Mouse (Mus musculus) CH12F3 (cell line): Measurements from ENCODE around the gene Rpa2.
"Not testable (repeated sequence)": the region's sequence is repeated elsewhere in the genome, so short reads cannot be mapped to it uniquely, and the experiment has no call there.

ENCODE experiments used
- in situ Hi-C: fragments of 300-500 bp; cut with MboI; formaldehyde crosslinking; loops from 2 replicates; pipeline ENCODE4 v1.14.3; 2020; ENCODE audit warnings: low sequenced_read_pairs

The Rpa2 gene

GRCm38 (mm10) chr4:132760296-132760695 is 7.8 kb upstream of the Rpa2 start:
- in situ Hi-C loops = no loop called here

- in situ Hi-C loops = no loop called here
Observed at GRCm38 (mm10) chr4:132762602-132763001, 5.5 kb upstream of the Rpa2 start.

DNA sequence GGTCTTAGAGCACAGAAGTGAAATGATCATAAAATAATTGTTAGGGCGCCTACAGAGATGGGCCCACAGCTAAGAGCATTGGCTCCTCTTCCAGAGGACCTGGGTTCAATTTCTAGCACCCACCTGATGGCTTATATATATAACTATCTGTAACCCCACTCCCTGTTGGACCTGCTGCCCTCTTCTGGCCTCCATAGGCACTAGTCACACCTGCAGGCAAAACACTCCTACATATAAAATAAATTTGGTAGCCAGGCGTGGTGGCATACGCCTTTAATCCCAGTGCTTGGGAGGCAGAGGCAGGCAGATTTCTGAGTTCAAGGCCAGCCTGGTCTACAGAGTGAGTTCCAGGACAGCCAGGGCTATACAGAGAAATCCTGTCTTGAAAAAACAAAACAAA is 5.0 kb upstream of the Rpa2 start:
- in situ Hi-C loops = not testable (repeated sequence)

GRCm38 (mm10) chr4:132771776-132772175 is 3.6 kb downstream of the Rpa2 start:
- in situ Hi-C loops = loop anchor here (10.0 kb wide), 1 partner anchor 153 kb away; the partner anchor contains the start of gene Fam76a

GRCm38 (mm10) chr4:132774905-132775304 is 6.8 kb downstream of the Rpa2 start:
- in situ Hi-C loops = loop anchor here (10.0 kb wide), 1 partner anchor 150 kb away; the partner anchor contains the start of gene Fam76a

DNA sequence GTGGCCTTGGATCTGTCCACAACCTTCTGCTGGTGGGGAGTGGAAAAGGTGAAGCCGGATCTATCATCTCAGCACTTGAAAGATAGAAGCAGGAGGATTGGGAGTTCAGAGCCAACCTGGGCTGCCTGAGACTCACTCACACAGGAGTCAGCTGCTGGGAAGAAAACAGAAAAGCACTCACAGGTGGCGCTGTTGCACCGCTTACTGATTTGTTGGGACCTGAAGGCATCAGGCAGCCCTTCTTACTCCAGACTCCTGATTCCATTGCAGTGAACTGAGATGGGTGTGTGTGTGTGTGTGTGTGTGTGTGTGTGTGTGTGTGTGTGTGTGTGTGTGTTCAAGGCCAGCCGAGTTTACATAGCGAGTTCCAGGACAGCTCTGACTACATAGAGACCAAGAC is 8.6 kb downstream of the Rpa2 start:
- in situ Hi-C loops = loop anchor here (10.0 kb wide), 1 partner anchor 148 kb away; the partner anchor contains the start of gene Fam76a

DNA sequence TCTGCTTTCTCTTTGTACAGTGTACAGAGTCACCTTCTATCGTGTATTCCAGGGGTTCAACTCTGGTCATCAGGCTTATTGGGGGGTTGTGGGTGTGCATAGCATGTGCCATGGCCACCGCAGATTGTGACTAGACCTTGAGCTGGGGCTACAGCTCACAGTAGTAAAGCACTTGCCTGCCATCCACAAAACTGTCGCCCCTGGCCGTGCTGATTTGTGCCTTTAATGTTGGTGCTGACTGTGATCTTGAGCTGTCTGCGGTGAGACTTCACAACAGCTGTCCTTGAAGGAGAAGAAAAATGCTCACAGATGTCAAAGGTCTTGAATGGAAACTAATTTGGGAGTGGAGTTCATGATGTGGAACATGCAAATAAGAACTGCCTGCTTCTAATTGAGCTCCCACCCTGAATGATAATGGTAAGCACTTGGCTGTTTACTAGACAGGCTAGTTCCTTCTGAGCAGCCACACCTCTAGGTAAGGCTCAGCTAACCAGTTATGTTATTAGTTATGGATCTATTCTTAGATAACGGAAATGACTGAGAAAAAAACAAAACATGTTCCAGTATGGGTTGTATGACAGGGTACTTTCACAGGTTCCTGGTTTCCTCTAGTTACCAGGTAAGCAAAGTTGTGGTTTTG is 10.6 kb downstream of the Rpa2 start:
- in situ Hi-C loops = loop anchor here (10.0 kb wide), 1 partner anchor 146 kb away; the partner anchor contains the start of gene Fam76a

DNA sequence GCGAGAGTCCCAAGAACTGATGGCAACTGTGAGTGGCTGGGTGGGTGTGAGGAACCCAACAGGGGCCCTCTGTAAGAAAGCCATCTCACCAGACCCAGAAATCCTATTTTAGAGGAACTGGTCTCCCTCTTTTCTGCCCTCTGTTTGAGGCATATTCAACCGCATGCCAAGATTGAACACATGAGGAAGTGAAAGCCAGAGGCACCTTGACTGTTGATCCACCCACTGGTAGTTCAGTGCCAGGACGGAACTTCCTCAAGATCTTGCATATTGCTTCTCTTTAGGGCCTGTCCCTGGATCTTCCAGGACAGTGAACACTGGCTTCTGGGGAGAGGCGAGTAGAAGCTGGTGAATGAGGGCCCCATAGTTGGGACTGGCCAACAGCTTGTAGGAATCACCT is 12.2 kb downstream of the Rpa2 start:
- in situ Hi-C loops = loop anchor here (5.0 kb wide), 1 partner anchor 42 kb away; no protein-coding TSS in a partner anchor

DNA sequence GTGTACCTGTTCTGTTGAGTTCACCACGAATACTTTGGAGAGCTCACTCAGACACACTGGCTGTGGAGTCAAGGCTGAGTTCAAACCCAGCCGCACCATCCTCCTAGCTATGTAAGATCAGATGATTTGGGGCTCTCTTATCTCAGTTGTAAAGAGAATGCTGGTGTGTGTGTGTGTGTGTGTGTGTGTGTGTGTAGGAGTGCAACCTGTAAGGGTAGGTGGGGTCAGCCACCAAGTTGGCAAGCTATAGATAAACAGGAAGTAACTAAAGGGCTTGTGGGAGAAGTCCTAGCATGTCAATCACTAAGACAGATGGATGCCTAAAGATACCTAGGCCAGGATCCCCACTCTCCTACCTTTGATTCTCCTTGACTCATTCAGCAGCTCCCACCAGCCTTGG is 15.6 kb downstream of the Rpa2 start:
- in situ Hi-C loops = loop anchor here (5.0 kb wide), 1 partner anchor 39 kb away; no protein-coding TSS in a partner anchor

- in situ Hi-C loops = no loop called here
Observed at GRCm38 (mm10) chr4:132785228-132785627, 17.1 kb downstream of the Rpa2 start.

- in situ Hi-C loops = no loop called here
Observed at GRCm38 (mm10) chr4:132789731-132790130, 21.6 kb downstream of the Rpa2 start.

GRCm38 (mm10) chr4:132793322-132794004 is 25.3 kb downstream of the Rpa2 start:
- in situ Hi-C loops = not testable (repeated sequence)

DNA sequence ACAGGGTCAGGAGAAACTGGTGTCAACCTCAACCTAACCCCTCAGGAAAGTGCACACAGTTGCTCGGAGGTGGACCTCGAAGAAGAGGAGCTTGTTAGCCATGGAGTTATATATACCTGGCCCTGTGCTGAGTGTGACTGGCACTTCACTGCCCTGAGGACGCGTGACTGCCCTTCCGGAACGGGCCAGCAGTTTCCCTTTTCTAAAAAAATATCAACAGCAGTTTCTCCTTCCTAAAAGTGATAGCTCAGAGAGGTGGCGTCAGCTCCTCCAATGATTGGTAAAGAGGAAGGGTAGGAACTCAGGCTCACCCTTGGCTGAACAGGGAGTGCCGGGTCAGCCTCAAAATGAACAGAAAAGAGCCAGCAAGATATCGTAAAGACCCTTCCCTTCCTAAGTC is 25.9 kb downstream of the Rpa2 start:
- in situ Hi-C loops = no loop called here

- in situ Hi-C loops = no loop called here
Observed at GRCm38 (mm10) chr4:132794760-132795159, 26.6 kb downstream of the Rpa2 start.

DNA sequence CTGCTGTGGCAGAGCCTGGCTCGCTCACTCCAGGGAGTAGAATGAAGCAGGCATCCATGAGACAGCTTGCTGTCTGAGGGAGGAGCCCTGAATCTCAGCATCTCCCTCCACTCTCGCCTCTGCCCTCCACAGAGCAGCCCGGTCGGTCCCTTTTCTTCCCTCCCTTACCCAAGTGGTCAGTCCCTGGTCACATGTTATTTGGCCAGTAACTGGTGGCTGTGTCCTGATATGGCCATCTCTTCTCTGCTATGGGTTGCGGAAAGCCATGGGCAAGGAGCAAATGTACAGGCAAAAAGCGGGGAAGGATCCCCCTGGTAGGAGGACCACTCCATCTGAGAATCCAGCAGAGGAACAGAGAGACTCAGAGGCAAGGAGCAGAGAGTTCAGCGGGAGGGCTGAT is 27.0 kb downstream of the Rpa2 start:
- in situ Hi-C loops = no loop called here

DNA sequence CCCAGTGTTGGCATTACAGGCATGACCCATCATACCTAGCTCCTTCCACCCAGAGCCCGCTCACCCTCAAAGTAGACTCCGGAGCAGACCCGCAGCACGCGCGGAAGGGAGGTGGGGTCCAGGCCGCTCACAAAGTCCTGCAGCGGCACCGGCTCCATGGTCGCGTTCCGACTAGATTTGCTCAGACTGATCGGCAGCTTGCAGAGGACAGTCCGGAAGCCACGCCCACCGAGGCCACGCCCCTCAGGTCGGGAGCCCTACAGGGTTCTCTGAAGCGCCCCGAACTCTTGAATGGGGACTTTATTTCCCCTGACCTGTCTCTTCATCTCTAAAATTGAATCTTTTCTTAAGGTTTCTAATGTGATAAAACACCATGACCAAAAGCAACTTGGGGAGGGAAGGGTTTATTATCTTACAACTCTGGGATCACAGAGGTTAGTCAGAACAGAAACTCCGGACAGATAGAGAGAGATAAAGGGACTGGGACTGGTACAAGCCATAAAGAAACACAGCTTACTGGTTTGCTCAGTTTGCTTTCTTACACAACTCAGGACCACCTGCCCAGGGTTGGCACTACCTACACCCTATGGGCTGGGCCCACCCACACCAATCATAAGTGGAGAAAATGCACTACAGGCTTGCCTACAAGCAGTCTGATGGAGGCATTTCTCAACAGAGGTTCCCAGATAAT is 28.2 kb downstream of the Rpa2 start, which contains the start of gene Themis2:
Themis2 (minus strand) TSS at position 192 of the 691 bp plus-strand sequence.
- in situ Hi-C loops = no loop called here

- in situ Hi-C loops = no loop called here
Observed at GRCm38 (mm10) chr4:132797461-132797860, 29.3 kb downstream of the Rpa2 start.

DNA sequence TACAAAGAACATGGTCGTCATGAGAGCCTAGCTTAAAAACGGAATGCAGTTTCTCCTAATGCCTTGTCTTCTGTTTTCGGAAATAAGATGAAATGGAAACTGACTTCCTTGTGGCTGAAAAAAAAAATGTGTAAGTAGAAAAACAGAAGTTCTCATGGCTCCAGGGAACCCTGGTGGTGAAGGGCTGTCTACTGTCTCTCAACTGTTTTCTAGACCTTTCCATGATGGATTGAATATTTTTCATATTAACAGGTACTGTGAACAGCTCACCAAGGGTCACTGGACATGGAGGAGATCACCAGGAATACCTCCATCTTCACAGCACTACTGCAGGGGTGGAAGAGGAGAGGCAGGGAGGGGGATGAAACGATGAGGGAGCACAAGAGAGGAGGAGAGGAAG is 29.9 kb downstream of the Rpa2 start:
- in situ Hi-C loops = no loop called here

- in situ Hi-C loops = not testable (repeated sequence)
Observed at GRCm38 (mm10) chr4:132798666-132799065, 30.5 kb downstream of the Rpa2 start.

DNA sequence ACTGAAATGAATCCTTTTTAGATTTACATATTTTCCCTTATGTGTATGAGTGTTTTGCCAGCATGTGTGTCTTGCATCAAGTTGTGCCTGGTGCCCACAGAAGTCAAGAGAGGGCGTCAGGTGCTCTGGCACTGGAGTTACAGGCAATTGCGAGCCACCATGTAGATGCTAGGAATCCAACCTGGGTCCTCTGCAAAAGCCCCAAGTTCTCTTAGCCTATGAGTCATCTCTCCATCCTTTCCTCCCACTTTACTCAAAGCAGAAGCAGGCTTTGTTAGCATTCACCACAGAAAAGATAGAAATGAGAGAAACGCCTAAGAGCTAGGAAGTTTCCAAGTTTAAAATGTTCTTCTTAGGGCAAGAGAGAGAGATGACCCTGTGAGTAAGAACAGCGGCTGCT is 31.7 kb downstream of the Rpa2 start:
- in situ Hi-C loops = no loop called here
